Mouse (Mus musculus): ENCODE results near the gene Syt11. TPM values are rescaled to one million over a fixed set of nuclear protein-coding genes. Genes with fewer than 3 reads are reported as not detected.

Syt11 gene
- polyA plus RNA-seq, 1 experiment from 2014 or later, result 10.8 TPM

DNA sequence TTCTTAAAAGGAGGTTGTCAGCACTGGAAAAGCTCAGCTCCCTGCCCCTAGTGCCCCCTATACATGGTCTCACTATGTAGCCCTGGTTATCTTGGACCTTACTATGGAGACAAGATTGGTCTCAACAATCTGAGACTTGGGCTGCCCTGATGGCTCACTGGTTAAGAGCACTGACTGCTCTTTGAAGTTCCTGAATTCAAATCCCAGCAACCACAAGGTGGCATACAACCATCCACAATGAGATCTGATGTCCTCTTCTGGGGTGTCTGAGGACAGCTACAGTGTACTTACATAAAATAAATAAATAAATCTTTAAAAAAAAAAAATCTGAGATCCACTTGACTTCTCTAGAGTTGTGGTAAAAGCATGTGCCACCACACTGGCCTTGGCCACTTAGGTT is 79.4 kb downstream of the Syt11 start:
- Histone ChIP-seq H3K9ac (no peak overlapping the region), H3K9me3 (replicated peaks) (no peaks in the 10 kb centered on the region), H3K27ac (no peak overlapping the region), H3K4me2 (no peak overlapping the region), H3K27me3 (no peaks in the 10 kb centered on the region), H3K4me1 (replicated peaks) (peaks cover 7% of the 10 kb centered on the region), H3K36me3 (peaks cover 97% of the 10 kb centered on the region), H3K4me3 (no peak overlapping the region)
- ATAC-seq (replicated peaks; ENCODE audit: insufficient number of reproducible peaks, insufficient read depth, low FRiP score, low read depth), result no peak

Other genes starting within 250 kb of the Syt11 start
- 6.5 and 8.0 TPM in 2 replicates for gene Mex3a, start 242.8 kb downstream of the Syt11 start, polyA plus RNA-seq (2015; fragmentation: Nextera tagmentation; extraction: Ambion mirVana)
- 0.92 and 4.0 TPM in 2 replicates for gene Rab25, start 226.9 kb downstream of the Syt11 start, polyA plus RNA-seq (2015; fragmentation: Nextera tagmentation; extraction: Ambion mirVana)
- 119 and 144 TPM in 2 replicates for gene Lamtor2, start 222.1 kb downstream of the Syt11 start, polyA plus RNA-seq (2015; fragmentation: Nextera tagmentation; extraction: Ambion mirVana)
- 30.0 and 34.9 TPM in 2 replicates for gene Ubqln4, start 221.4 kb downstream of the Syt11 start, polyA plus RNA-seq (2015; fragmentation: Nextera tagmentation; extraction: Ambion mirVana)
- gene Ssr2, start 199.3 kb downstream of the Syt11 start, polyA plus RNA-seq (2015; fragmentation: Nextera tagmentation; extraction: Ambion mirVana), result 164 and 178 TPM in 2 replicates
- gene Arhgef2, start 169.2 kb downstream of the Syt11 start, polyA plus RNA-seq (2015; fragmentation: Nextera tagmentation; extraction: Ambion mirVana), result 72.8 and 82.5 TPM in 2 replicates
- not detected in 2 replicates for gene Rxfp4, start 122.0 kb downstream of the Syt11 start, polyA plus RNA-seq (2015; fragmentation: Nextera tagmentation; extraction: Ambion mirVana)
- 61.3 and 69.2 TPM in 2 replicates for gene Khdc4, start 89.4 kb downstream of the Syt11 start, polyA plus RNA-seq (2015; fragmentation: Nextera tagmentation; extraction: Ambion mirVana)
- gene Rit1, start 58.3 kb downstream of the Syt11 start, polyA plus RNA-seq (2015; fragmentation: Nextera tagmentation; extraction: Ambion mirVana), result 49.9 and 55.5 TPM in 2 replicates
- 6.0 and 7.4 TPM in 2 replicates for gene Gon4l, start 60.1 kb upstream of the Syt11 start, polyA plus RNA-seq (2015; fragmentation: Nextera tagmentation; extraction: Ambion mirVana)
- gene Msto1, start 138.8 kb upstream of the Syt11 start, polyA plus RNA-seq (2015; fragmentation: Nextera tagmentation; extraction: Ambion mirVana), result 37.3 and 44.6 TPM in 2 replicates
- 13.3 and 13.6 TPM in 2 replicates for gene Ash1l, start 175.5 kb upstream of the Syt11 start, polyA plus RNA-seq (2015; fragmentation: Nextera tagmentation; extraction: Ambion mirVana)
- gene Dap3, start 176.0 kb upstream of the Syt11 start, polyA plus RNA-seq (2015; fragmentation: Nextera tagmentation; extraction: Ambion mirVana), result 132 and 135 TPM in 2 replicates

Measured in heart, embryonic 15.5 days (tissue).